Mouse (Mus musculus) cerebellum, adult 2 months (tissue): Measurements from ENCODE around the gene Gm10964.

Experiments used
- CTCF ChIP-seq: fragments of 200-500 bp; IDR thresholded peaks from 2 replicates; pipeline ENCODE4 v1.5.1; 2011; ENCODE audit warnings: low read depth, mild to moderate bottlenecking, control low read depth, low read length, moderate library complexity, borderline replicate concordance; ENCODE audit not compliant: insufficient read depth
- POLR2A ChIP-seq: fragments of 200-500 bp; IDR thresholded peaks from 2 replicates; pipeline ENCODE4 v1.6.1; 2011; ENCODE audit warnings: low read length, control low read depth, borderline replicate concordance; ENCODE audit not compliant: insufficient read depth

DNA sequence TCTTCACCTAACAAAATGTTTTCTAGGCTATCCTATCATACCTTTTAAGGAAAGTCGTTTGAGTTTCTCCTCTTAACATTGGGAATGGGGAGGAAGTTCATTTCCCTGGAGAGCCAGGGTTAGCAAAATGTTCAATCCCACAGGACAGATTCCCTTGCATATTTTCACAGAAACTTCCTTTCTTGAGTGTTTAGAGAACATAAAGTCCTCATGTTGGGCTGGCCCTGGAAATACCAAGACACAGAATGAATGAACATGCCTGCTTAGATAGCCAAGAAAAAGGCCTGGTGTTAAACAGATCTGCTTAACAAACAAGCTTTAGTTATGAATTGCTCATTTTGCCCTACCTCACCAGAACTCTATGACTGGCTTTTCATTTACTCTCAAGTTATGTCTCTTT lies 53.4 kb downstream of the Gm10964 start:
- TF ChIP-seq CTCF (no peak), POLR2A (no peak)
